Mouse (Mus musculus) lung, postnatal 0 days (tissue): ENCODE data around the gene Snrnp25.

Source experiments
- CTCF ChIP-seq: IDR thresholded peaks from 2 replicates; pipeline ENCODE4 v1.5.1; 2016; ENCODE audit warnings: antibody characterized with exemption, mild to moderate bottlenecking
- EP300 ChIP-seq: IDR thresholded peaks from 2 replicates; pipeline ENCODE4 v1.6.1; 2016; ENCODE audit warnings: antibody characterized with exemption, mild to moderate bottlenecking, control low read depth

GRCm38 (mm10) chr11:32194086-32194485, 11.1 kb upstream of the Snrnp25 start:
- no peak for TF ChIP-seq CTCF
- TF ChIP-seq EP300 = no peak
